Mouse (Mus musculus): ENCODE data around the gene Sox2.

GRCm38 (mm10) chr3:34615526-34615925, 34.7 kb upstream of the Sox2 start:
- TF ChIP-seq CTCF (conservative IDR thresholded peaks at IDR 0.05; ENCODE audit: low read length) (no peak), NANOG (IDR thresholded peaks at IDR 0.05; ENCODE audit: borderline replicate concordance, low read length) (no peak), POU5F1 (IDR thresholded peaks at IDR 0.05; ENCODE audit: borderline replicate concordance, low read length) (no peak)
